Mouse (Mus musculus): ENCODE measurements around the gene Wdr89. TPM values are rescaled to one million over a fixed set of nuclear protein-coding genes. Genes with fewer than 3 reads are reported as not detected.

The Wdr89 gene
- polyA plus RNA-seq, 1 experiment = 9.8 TPM

DNA sequence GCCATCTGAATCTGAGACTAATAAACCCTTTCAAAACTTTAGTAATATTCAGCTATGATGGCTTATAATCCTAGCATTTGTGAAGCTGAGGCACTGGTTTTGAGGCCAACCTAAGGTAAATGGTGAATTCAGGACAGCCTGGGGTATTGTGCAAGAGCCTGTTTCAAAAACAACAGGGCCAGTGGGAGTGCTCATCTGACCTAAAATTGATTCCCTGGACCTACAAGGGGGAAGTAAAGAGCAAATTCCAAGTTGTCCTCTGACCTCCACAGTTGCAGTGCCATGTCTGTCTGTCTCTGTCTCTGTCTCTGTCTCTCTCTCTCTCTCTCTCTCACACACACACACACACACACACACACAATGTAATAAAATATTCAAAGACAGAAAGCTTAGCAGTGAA lies 2.4 kb downstream of the Wdr89 start:
- peaks cover 62% of the 10 kb centered on the region for H3K79me2 ChIP-seq (ENCODE audit: control insufficient read depth, insufficient read depth)
- no peak overlapping the region for H3ac ChIP-seq (ENCODE audit: control insufficient read depth, insufficient read length, low read depth)
- TF ChIP-seq MYOD1 (IDR thresholded peaks at IDR 0.05; ENCODE audit: control insufficient read depth, insufficient read length, low read depth) = no peak
- TF ChIP-seq CEBPB (IDR thresholded peaks at IDR 0.05; ENCODE audit: low read depth) = peak; percentile 48
- TF ChIP-seq MAX (IDR thresholded peaks at IDR 0.05) = no peak
- no peaks in the 10 kb centered on the region for H3K36me3 ChIP-seq (ENCODE audit: control insufficient read depth, insufficient read depth)
- peaks cover 13% of the 10 kb centered on the region for H3K79me3 ChIP-seq (ENCODE audit: low read depth)
- no peaks in the 10 kb centered on the region for H3K27me3 ChIP-seq (ENCODE audit: control insufficient read depth, insufficient read depth, insufficient read length)
- no peak overlapping the region for H3K4me3 ChIP-seq (ENCODE audit: insufficient read depth, poor library complexity, severe bottlenecking)

DNA sequence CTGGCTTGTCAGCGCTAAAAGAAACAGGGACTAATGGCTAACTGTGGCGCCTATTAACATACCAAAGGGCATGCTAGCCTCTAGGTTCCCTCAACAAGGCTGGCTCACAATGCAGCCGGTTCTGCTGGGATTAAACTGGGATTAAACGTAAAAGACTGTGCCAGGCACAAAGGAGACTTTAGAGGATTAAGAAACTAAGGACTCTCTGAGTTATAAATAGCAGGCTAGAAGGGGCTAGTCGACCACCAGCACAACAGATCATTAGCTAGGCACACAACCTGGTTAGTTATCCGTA lies 4.9 kb downstream of the Wdr89 start:
- no peaks in the 10 kb centered on the region for H3K27me3 ChIP-seq (ENCODE audit: control insufficient read depth, insufficient read depth, insufficient read length)
- peaks cover 3% of the 10 kb centered on the region for H3K79me3 ChIP-seq (ENCODE audit: low read depth)
- H3ac ChIP-seq (ENCODE audit: control insufficient read depth, insufficient read length, low read depth) = no peak overlapping the region
- H3K36me3 ChIP-seq (ENCODE audit: control insufficient read depth, insufficient read depth) = no peaks in the 10 kb centered on the region
- TF ChIP-seq MYOG (IDR thresholded peaks at IDR 0.05; ENCODE audit: control insufficient read depth, extremely low read depth, insufficient read length) = no peak
- TF ChIP-seq FOSL1 (IDR thresholded peaks at IDR 0.05; ENCODE audit: insufficient read depth, low read length, poor library complexity, severe bottlenecking) = no peak
- H3K79me2 ChIP-seq (ENCODE audit: control insufficient read depth, insufficient read depth) = peaks cover 48% of the 10 kb centered on the region
- H3K4me3 ChIP-seq (ENCODE audit: insufficient read depth, poor library complexity, severe bottlenecking) = no peak overlapping the region

DNA sequence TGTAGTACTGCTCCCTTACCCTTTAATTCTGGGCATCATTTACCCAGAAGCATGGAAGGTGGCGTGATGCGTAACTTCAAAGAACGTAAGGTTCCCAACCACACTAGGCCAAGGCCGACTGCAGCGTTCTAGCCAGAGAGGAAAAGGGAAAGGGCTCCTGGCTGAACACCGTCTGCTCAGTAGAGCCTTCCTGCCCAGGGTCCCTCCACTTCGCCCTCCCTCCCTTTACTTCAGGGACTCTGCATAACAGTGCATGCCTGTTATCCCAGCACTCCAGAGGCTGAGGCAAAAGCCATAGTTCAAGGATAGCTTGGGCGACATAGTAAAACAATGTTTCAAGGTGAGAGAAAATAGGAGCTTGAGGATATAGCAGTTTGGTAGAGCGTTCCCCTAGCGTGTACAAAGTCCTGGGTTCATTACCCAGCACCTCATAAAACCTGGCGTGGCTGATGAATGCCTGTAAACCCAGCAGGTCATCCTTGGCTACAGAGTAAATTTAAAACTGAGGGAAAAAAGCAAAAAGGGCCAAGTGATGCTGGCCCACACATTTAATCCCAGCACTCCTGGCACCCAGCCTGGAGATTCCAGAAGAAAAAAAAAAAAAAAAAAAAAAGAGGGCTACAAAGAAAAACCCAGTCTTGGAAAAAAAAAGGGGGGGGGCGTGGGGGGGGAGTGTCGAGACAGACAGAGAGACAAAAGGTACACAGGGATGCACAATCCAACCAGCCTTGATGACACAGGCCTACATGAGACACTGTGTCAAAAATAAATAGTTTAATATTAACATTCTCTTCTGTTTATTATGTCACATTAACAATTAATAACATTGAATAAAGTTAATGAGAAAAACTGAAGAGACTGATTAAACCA lies 5.5 kb downstream of the Wdr89 start:
- Histone ChIP-seq H3ac (ENCODE audit: control insufficient read depth, insufficient read length, low read depth) (no peak overlapping the region), H3K79me3 (ENCODE audit: low read depth) (peaks cover 3% of the 10 kb centered on the region), H3K4me3 (ENCODE audit: insufficient read depth, poor library complexity, severe bottlenecking) (no peak overlapping the region), H3K36me3 (ENCODE audit: control insufficient read depth, insufficient read depth) (no peaks in the 10 kb centered on the region), H3K79me2 (ENCODE audit: control insufficient read depth, insufficient read depth) (peaks cover 46% of the 10 kb centered on the region), H3K27me3 (ENCODE audit: control insufficient read depth, insufficient read depth, insufficient read length) (no peaks in the 10 kb centered on the region)
- TF ChIP-seq MYOD1 (IDR thresholded peaks at IDR 0.05; ENCODE audit: control insufficient read depth, insufficient read length, low read depth) = no peak
- no peak for TF ChIP-seq USF1 (IDR thresholded peaks at IDR 0.05; ENCODE audit: low read depth)
- TF ChIP-seq MYOG (IDR thresholded peaks at IDR 0.05; ENCODE audit: control insufficient read depth, extremely low read depth, insufficient read length) = no peak
- TF ChIP-seq FOSL1 (IDR thresholded peaks at IDR 0.05; ENCODE audit: insufficient read depth, low read length, poor library complexity, severe bottlenecking) = no peak
- TF ChIP-seq MAX (IDR thresholded peaks at IDR 0.05) = no peak
- no peak for TF ChIP-seq CEBPB (IDR thresholded peaks at IDR 0.05; ENCODE audit: low read depth)
- TF ChIP-seq CTCF (IDR thresholded peaks at IDR 0.05; ENCODE audit: control insufficient read depth, insufficient read depth, insufficient read length) = no peak

DNA sequence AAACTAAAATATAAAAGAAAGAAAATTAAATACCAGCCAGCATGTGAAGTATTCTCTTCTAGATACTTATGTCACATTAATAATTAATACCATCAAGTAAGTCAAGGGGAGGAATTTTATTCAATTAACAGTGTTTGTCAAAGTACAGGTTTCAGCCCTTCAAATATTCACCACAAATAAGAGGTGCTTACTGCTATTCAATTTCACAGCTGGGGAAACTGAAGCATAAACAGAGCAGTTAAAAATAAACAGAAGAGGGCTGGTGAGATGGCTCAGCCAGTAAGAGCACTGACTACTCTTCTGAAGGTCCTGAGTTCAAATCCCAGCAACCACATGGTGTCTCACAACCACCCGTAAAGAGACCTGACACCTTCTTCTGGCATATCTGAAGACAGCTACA lies 7.0 kb downstream of the Wdr89 start:
- Histone ChIP-seq H3ac (ENCODE audit: control insufficient read depth, insufficient read length, low read depth) (no peak overlapping the region), H3K27me3 (ENCODE audit: control insufficient read depth, insufficient read depth, insufficient read length) (no peaks in the 10 kb centered on the region), H3K79me3 (ENCODE audit: low read depth) (peaks cover 1% of the 10 kb centered on the region), H3K79me2 (ENCODE audit: control insufficient read depth, insufficient read depth) (peaks cover 31% of the 10 kb centered on the region), H3K36me3 (ENCODE audit: control insufficient read depth, insufficient read depth) (no peaks in the 10 kb centered on the region), H3K4me3 (ENCODE audit: insufficient read depth, poor library complexity, severe bottlenecking) (no peak overlapping the region)
- TF ChIP-seq CTCF (IDR thresholded peaks at IDR 0.05; ENCODE audit: control insufficient read depth, insufficient read depth, insufficient read length) (no peak), FOSL1 (IDR thresholded peaks at IDR 0.05; ENCODE audit: insufficient read depth, low read length, poor library complexity, severe bottlenecking) (no peak), MYOG (IDR thresholded peaks at IDR 0.05; ENCODE audit: control insufficient read depth, extremely low read depth, insufficient read length) (no peak), CEBPB (IDR thresholded peaks at IDR 0.05; ENCODE audit: low read depth) (no peak), USF1 (IDR thresholded peaks at IDR 0.05; ENCODE audit: low read depth) (no peak), MYOD1 (IDR thresholded peaks at IDR 0.05; ENCODE audit: control insufficient read depth, insufficient read length, low read depth) (no peak), MAX (IDR thresholded peaks at IDR 0.05) (no peak)

DNA sequence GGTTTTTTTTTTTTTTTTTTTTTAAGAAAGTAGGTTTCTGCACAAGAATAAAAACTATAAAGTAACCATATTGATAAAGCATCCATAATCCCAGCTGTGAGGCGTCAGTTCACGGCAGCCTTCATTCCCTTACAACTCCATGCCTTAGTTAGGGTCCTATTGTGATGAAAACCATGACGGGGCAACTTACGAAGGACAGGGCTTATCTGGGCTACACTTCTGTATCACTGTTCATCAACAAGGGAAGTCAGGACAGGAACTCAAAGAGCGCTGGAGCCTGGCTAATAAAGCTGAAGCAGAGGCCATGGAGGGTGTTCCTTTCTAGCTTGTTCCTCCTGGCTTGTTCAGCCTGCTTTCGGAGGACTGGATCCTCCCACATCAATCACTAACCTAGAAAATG lies 10.9 kb downstream of the Wdr89 start:
- no peaks in the 10 kb centered on the region for H3K27me3 ChIP-seq (ENCODE audit: control insufficient read depth, insufficient read depth, insufficient read length)
- H3K4me3 ChIP-seq (ENCODE audit: insufficient read depth, poor library complexity, severe bottlenecking) = no peak overlapping the region
- peaks cover 16% of the 10 kb centered on the region for H3K79me2 ChIP-seq (ENCODE audit: control insufficient read depth, insufficient read depth)
- H3ac ChIP-seq (ENCODE audit: control insufficient read depth, insufficient read length, low read depth) = no peak overlapping the region
- H3K36me3 ChIP-seq (ENCODE audit: control insufficient read depth, insufficient read depth) = no peaks in the 10 kb centered on the region
- H3K79me3 ChIP-seq (ENCODE audit: low read depth) = no peaks in the 10 kb centered on the region
- TF ChIP-seq MYOG (IDR thresholded peaks at IDR 0.05; ENCODE audit: control insufficient read depth, extremely low read depth, insufficient read length) (no peak), MYOD1 (IDR thresholded peaks at IDR 0.05; ENCODE audit: control insufficient read depth, insufficient read length, low read depth) (no peak), USF1 (IDR thresholded peaks at IDR 0.05; ENCODE audit: low read depth) (no peak), FOSL1 (IDR thresholded peaks at IDR 0.05; ENCODE audit: insufficient read depth, low read length, poor library complexity, severe bottlenecking) (no peak), CEBPB (IDR thresholded peaks at IDR 0.05; ENCODE audit: low read depth) (no peak), MAX (IDR thresholded peaks at IDR 0.05) (no peak), CTCF (IDR thresholded peaks at IDR 0.05; ENCODE audit: control insufficient read depth, insufficient read depth, insufficient read length) (no peak)

DNA sequence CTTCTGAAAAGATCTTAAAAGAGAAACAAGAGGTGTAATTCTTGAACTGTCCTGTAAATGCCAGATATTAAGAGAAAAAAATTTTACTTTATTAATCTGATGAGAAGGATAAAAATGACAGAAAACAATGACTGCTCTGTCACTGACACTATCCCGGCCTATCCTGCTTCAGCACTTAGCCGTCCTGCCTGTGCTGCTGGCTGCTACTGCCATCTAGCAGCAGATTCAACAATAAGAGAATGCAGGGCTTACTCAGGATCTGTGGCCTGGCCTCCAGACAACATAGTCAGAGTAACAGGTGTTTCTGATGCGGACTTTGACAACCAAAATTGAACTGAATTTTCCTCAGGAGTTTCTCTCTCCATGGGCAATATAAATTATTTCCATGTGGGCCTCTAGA lies 12.8 kb downstream of the Wdr89 start:
- H3ac ChIP-seq (ENCODE audit: control insufficient read depth, insufficient read length, low read depth) = no peak overlapping the region
- H3K36me3 ChIP-seq (ENCODE audit: control insufficient read depth, insufficient read depth) = no peaks in the 10 kb centered on the region
- TF ChIP-seq CEBPB (IDR thresholded peaks at IDR 0.05; ENCODE audit: low read depth) = no peak
- no peak for TF ChIP-seq FOSL1 (IDR thresholded peaks at IDR 0.05; ENCODE audit: insufficient read depth, low read length, poor library complexity, severe bottlenecking)
- TF ChIP-seq MYOD1 (IDR thresholded peaks at IDR 0.05; ENCODE audit: control insufficient read depth, insufficient read length, low read depth) = peak; percentile 22
- no peak for TF ChIP-seq MYOG (IDR thresholded peaks at IDR 0.05; ENCODE audit: control insufficient read depth, extremely low read depth, insufficient read length)
- TF ChIP-seq CTCF (IDR thresholded peaks at IDR 0.05; ENCODE audit: control insufficient read depth, insufficient read depth, insufficient read length) = peak; percentile 2
- TF ChIP-seq USF1 (IDR thresholded peaks at IDR 0.05; ENCODE audit: low read depth) = no peak

More for the DNA sequence above, 12.8 kb downstream of the Wdr89 start:
- no peaks in the 10 kb centered on the region for H3K27me3 ChIP-seq (ENCODE audit: control insufficient read depth, insufficient read depth, insufficient read length)
- H3K79me2 ChIP-seq (ENCODE audit: control insufficient read depth, insufficient read depth) = peaks cover 8% of the 10 kb centered on the region
- H3K79me3 ChIP-seq (ENCODE audit: low read depth) = no peaks in the 10 kb centered on the region
- no peak overlapping the region for H3K4me3 ChIP-seq (ENCODE audit: insufficient read depth, poor library complexity, severe bottlenecking)
